Mouse (Mus musculus) myocyte (in vitro differentiated cells): ENCODE data around the gene Arel1. TPM values are rescaled to one million over a fixed set of nuclear protein-coding genes. Genes with fewer than 3 reads are reported as not detected.
A peak's percentile ranks its signal among the peaks of the same experiment; 100 is the strongest.

Experiments used
- H3K27me3 ChIP-seq: one replicate; pipeline ENCODE4 v1.6.1; 2011; ENCODE audit not compliant: control insufficient read depth, insufficient read depth, insufficient read length
- H3K36me3 ChIP-seq: one replicate; pipeline ENCODE4 v1.6.1; 2011; ENCODE audit not compliant: control insufficient read depth, insufficient read depth
- H3K4me2 ChIP-seq: one replicate; pipeline ENCODE4 v1.6.1; 2011; ENCODE audit warnings: low read depth, control low read depth
- H3K4me3 ChIP-seq: one replicate; pipeline ENCODE4 v1.5.1; 2011; ENCODE audit warnings: mild to moderate bottlenecking, control low read depth, moderate library complexity
- H3K79me2 ChIP-seq: one replicate; pipeline ENCODE4 v1.6.1; 2011; ENCODE audit not compliant: control insufficient read depth, insufficient read depth
- H3ac ChIP-seq: one replicate; pipeline ENCODE4 v1.6.1; 2011; ENCODE audit not compliant: control insufficient read depth, insufficient read length
- CEBPB ChIP-seq: IDR thresholded peaks from 2 replicates; pipeline ENCODE4 v1.6.1; 2011; ENCODE audit warnings: mild to moderate bottlenecking, moderate library complexity; ENCODE audit not compliant: poor library complexity, insufficient read depth, severe bottlenecking
- E2F4 ChIP-seq: IDR thresholded peaks from one replicate; pipeline ENCODE4 v1.6.1; 2011; ENCODE audit warnings: mild to moderate bottlenecking, control low read depth, moderate library complexity; ENCODE audit not compliant: insufficient read depth
- MAX ChIP-seq: IDR thresholded peaks from one replicate; pipeline ENCODE4 v1.6.1; 2011; ENCODE audit warnings: low read depth, mild to moderate bottlenecking, control low read depth
- MYOD1 ChIP-seq, 3 experiments: IDR thresholded peaks; one replicate each; pipeline ENCODE4 v1.6.1; 2011; ENCODE audit warnings: control low read depth in 2 of 3, low read depth in 2 of 3, mild to moderate bottlenecking in 2 of 3, moderate library complexity in 1 of 3; ENCODE audit not compliant: insufficient read length in 2 of 3, control insufficient read depth in 1 of 3
- MYOG ChIP-seq, 3 experiments: IDR thresholded peaks; one replicate each; pipeline ENCODE4 v1.6.1; 2011; ENCODE audit warnings: control low read depth in 2 of 3, low read depth in 2 of 3, mild to moderate bottlenecking in 2 of 3; ENCODE audit not compliant: insufficient read length in 2 of 3, control insufficient read depth in 1 of 3, insufficient read depth in 1 of 3
- POLR2A ChIP-seq: IDR thresholded peaks from one replicate; pipeline ENCODE4 v1.6.1; 2011; ENCODE audit warnings: low read depth, mild to moderate bottlenecking, control low read depth, moderate library complexity; ENCODE audit not compliant: insufficient read length
- POLR2AphosphoS2 ChIP-seq: IDR thresholded peaks from one replicate; pipeline ENCODE4 v1.6.1; 2011; ENCODE audit warnings: low read depth, control low read depth; ENCODE audit not compliant: insufficient read length
- REST ChIP-seq: IDR thresholded peaks from one replicate; pipeline ENCODE4 v1.6.1; 2011; ENCODE audit warnings: mild to moderate bottlenecking, control low read depth, moderate library complexity; ENCODE audit not compliant: insufficient read depth, insufficient read length
- SRF ChIP-seq: IDR thresholded peaks from one replicate; pipeline ENCODE4 v1.6.1; 2011; ENCODE audit warnings: low read depth; ENCODE audit not compliant: control insufficient read depth, insufficient read length
- TCF12 ChIP-seq: IDR thresholded peaks from one replicate; pipeline ENCODE4 v1.6.1; 2011; ENCODE audit warnings: mild to moderate bottlenecking, control low read depth; ENCODE audit not compliant: poor library complexity, insufficient read depth, severe bottlenecking
- TCF3 ChIP-seq: IDR thresholded peaks from one replicate; pipeline ENCODE4 v1.6.1; 2011; ENCODE audit warnings: low read depth, control low read depth; ENCODE audit not compliant: insufficient read length
- USF1 ChIP-seq: IDR thresholded peaks from one replicate; pipeline ENCODE4 v1.6.1; 2011; ENCODE audit warnings: low read depth, mild to moderate bottlenecking, control low read depth, moderate library complexity
- polyA plus RNA-seq: library from polyadenylated mRNA; unstranded; fragments of >200 nt; fragmentation: generic; extraction: Trizol; gene quantifications from one replicate; pipeline ENCODE4 v1.2.1, GENCODE M21; 2012; ENCODE audit warnings: missing spikeins

Gene Arel1
- polyA plus RNA-seq, 1 experiment, result 17.4 TPM

GRCm38 (mm10) chr12:84935343-84935742 lies 35.4 kb downstream of the Arel1 start:
- H3K4me2 ChIP-seq, result no peak overlapping the region
- no peaks in the 10 kb centered on the region for H3K27me3 ChIP-seq
- H3ac ChIP-seq, result no peak overlapping the region
- TF ChIP-seq REST (no peak), MYOD1 (IDR thresholded peaks at IDR 0.05; ENCODE audit: control insufficient read depth in 1 of 3, insufficient read length in 2 of 3, low read depth in 2 of 3) (no peak), POLR2AphosphoS2 (no peak), MYOG (IDR thresholded peaks at IDR 0.05; ENCODE audit: control insufficient read depth in 1 of 3, insufficient read depth in 1 of 3, insufficient read length in 2 of 3, low read depth in 2 of 3) (no peak), USF1 (no peak), E2F4 (no peak), TCF3 (no peak), SRF (no peak), CEBPB (no peak), POLR2A (no peak), MAX (no peak), TCF12 (no peak)
- no peak overlapping the region for H3K4me3 ChIP-seq
- H3K36me3 ChIP-seq, result peaks cover 47% of the 10 kb centered on the region
- no peaks in the 10 kb centered on the region for H3K79me2 ChIP-seq

GRCm38 (mm10) chr12:84932210-84932609 lies 38.5 kb downstream of the Arel1 start:
- TF ChIP-seq MYOG (IDR thresholded peaks at IDR 0.05; ENCODE audit: control insufficient read depth in 1 of 3, insufficient read depth in 1 of 3, insufficient read length in 2 of 3, low read depth in 2 of 3) (no peak), SRF (no peak), TCF3 (no peak), CEBPB (no peak), REST (no peak), MYOD1 (IDR thresholded peaks at IDR 0.05; ENCODE audit: control insufficient read depth in 1 of 3, insufficient read length in 2 of 3, low read depth in 2 of 3) (no peak), POLR2AphosphoS2 (no peak), TCF12 (no peak), E2F4 (no peak), MAX (no peak), USF1 (no peak), POLR2A (no peak)
- H3K4me3 ChIP-seq, result no peak overlapping the region
- H3ac ChIP-seq, result no peak overlapping the region
- no peaks in the 10 kb centered on the region for H3K27me3 ChIP-seq
- peaks cover 37% of the 10 kb centered on the region for H3K36me3 ChIP-seq
- no peaks in the 10 kb centered on the region for H3K79me2 ChIP-seq
- no peak overlapping the region for H3K4me2 ChIP-seq

GRCm38 (mm10) chr12:84926542-84926941 lies 44.2 kb downstream of the Arel1 start:
- no peak overlapping the region for H3K4me3 ChIP-seq
- peak overlapping the region; percentile 59 for H3K4me2 ChIP-seq
- no peak overlapping the region for H3ac ChIP-seq
- H3K27me3 ChIP-seq, result no peaks in the 10 kb centered on the region
- TF ChIP-seq TCF3 (no peak), SRF (no peak), USF1 (no peak), E2F4 (no peak), MYOD1 (IDR thresholded peaks at IDR 0.05; ENCODE audit: control insufficient read depth in 1 of 3, insufficient read length in 2 of 3, low read depth in 2 of 3) (no peak), CEBPB (no peak), MAX (no peak), POLR2AphosphoS2 (no peak), POLR2A (no peak), REST (no peak), MYOG (IDR thresholded peaks at IDR 0.05; ENCODE audit: control insufficient read depth in 1 of 3, insufficient read depth in 1 of 3, insufficient read length in 2 of 3, low read depth in 2 of 3) (no peak), TCF12 (no peak)
- H3K36me3 ChIP-seq, result peaks cover 34% of the 10 kb centered on the region
- H3K79me2 ChIP-seq, result no peaks in the 10 kb centered on the region

DNA sequence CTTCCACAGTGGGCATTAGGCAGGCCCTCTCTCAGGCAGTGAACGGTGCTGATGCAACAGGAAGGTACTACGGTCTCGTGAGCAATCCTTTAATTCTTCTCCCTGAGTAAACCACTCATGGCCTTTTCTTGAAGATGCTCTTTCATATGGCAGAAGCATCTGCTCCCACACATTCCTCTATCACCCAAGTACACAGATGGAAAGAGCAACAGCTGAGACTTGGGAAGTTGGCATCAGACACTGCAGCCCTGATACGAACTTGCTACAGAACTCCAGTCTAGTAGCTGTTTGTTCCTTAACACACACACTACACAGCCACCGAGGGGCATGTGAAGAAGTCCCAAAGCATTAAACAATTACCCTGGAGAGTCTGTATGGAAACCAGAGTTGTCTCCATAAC lies 46.4 kb downstream of the Arel1 start:
- Histone ChIP-seq H3K27me3 (no peaks in the 10 kb centered on the region), H3ac (no peak overlapping the region), H3K79me2 (no peaks in the 10 kb centered on the region), H3K36me3 (peaks cover 47% of the 10 kb centered on the region), H3K4me3 (no peak overlapping the region), H3K4me2 (no peak overlapping the region)
- peak in 2 of 3 experiments; percentile 45 to 51 for TF ChIP-seq MYOD1 (IDR thresholded peaks at IDR 0.05; ENCODE audit: control insufficient read depth in 1 of 3, insufficient read length in 2 of 3, low read depth in 2 of 3)
- TF ChIP-seq CEBPB, result no peak
- TF ChIP-seq MYOG (IDR thresholded peaks at IDR 0.05; ENCODE audit: control insufficient read depth in 1 of 3, insufficient read depth in 1 of 3, insufficient read length in 2 of 3, low read depth in 2 of 3), result peak in 2 of 3 experiments; percentile 60 to 90

DNA sequence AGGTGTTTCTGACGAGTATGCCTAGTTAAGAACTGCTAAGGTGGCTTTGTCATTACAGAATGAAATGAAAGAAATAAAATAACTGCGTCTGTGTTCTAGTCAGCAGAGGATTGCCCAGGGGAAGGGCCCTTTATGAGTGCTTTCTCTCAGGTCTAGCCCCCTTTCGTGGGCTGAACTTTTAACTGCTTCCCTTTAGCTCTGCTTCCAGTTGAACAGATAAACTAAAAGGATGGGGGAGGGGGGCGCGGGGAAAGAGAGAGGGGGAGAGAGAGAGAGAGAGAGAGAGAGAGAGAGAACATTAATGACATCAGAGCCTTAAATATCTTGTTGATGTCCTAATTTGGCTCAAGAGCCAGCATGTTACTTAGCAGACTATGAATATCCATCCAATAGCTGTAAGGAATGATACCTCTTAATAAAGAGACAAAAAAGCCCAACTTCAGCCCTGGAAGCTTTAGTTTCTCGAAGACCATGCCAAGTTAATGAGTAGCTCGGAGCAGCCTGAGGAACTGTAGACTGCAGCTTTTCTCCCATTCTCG lies 48.8 kb downstream of the Arel1 start:
- Histone ChIP-seq H3K79me2 (no peaks in the 10 kb centered on the region), H3K36me3 (peaks cover 45% of the 10 kb centered on the region), H3K4me2 (no peak overlapping the region), H3ac (no peak overlapping the region), H3K27me3 (no peaks in the 10 kb centered on the region), H3K4me3 (no peak overlapping the region)
- no peak for TF ChIP-seq SRF
- TF ChIP-seq USF1, result no peak
- TF ChIP-seq MYOG (IDR thresholded peaks at IDR 0.05; ENCODE audit: control insufficient read depth in 1 of 3, insufficient read depth in 1 of 3, insufficient read length in 2 of 3, low read depth in 2 of 3), result no peak
- no peak for TF ChIP-seq CEBPB
